Mouse (Mus musculus): Measurements from ENCODE around the gene Cybb. TPM values are rescaled to one million over a fixed set of nuclear protein-coding genes. Genes with fewer than 3 reads are reported as not detected.

Cybb gene
- polyA plus RNA-seq, 1 experiment, result 5.0 TPM

Other genes starting within 250 kb of the Cybb start
- not detected in 2 replicates for gene Gm14862, start 230.9 kb downstream of the Cybb start, polyA plus RNA-seq (2012; rRNA removed)
- 13.8 and 16.7 TPM in 2 replicates for gene Xk, start 215.0 kb downstream of the Cybb start, polyA plus RNA-seq (2012; rRNA removed)
- gene H2al1m, start 204.0 kb downstream of the Cybb start, polyA plus RNA-seq (2012; rRNA removed), result 0.84 and 0.89 TPM in 2 replicates
- not detected in 2 replicates for gene H2al1k, start 137.1 kb downstream of the Cybb start, polyA plus RNA-seq (2012; rRNA removed)
- gene H2al1o, start 84.6 kb upstream of the Cybb start, polyA plus RNA-seq (2012; rRNA removed), result not detected in 2 replicates
- gene Dynlt3, start 175.2 kb upstream of the Cybb start, polyA plus RNA-seq (2012; rRNA removed), result 233 and 263 TPM in 2 replicates

All from urinary bladder, adult 2 months (tissue).